Comparison of ENCODE assay signal across 23 mouse cellular contexts in genomic region chr14:94886054-94886453, GRCm38 (mm10).
DNase-seq lines count a peak whose midpoint lies in the region; ATAC-seq and TF ChIP-seq lines count a peak whose summit lies in the region.
"Had no signal": no experiment of that assay in that cellular context is flagged by ENCODE, and none has a peak within 500 bp of the region (broad histone marks: within the 10 kb centered on the region; RNA-seq: fewer than 3 reads in every experiment).

No protein-coding gene starts in this region.

- 68% methylated on average over 3 of the region's 3 CpGs for WGBS in forebrain, embryonic 12.5 days
- WGBS in forebrain, embryonic 11.5 days: 69% methylated on average over 3 of the region's 3 CpGs
- 61% methylated on average over 3 of the region's 3 CpGs for WGBS in neural tube, embryonic 12.5 days
- WGBS in neural tube, embryonic 15.5 days: 50% methylated on average over 3 of the region's 3 CpGs
- WGBS in lung, postnatal 0 days: 59% methylated on average over 3 of the region's 3 CpGs

- no peaks in the 10 kb centered on the region for H3K9me3 ChIP-seq in forebrain, embryonic 12.5 days
- H3K9me3 ChIP-seq in forebrain, embryonic 11.5 days (ENCODE audit: control insufficient read depth, low read length): no peaks in the 10 kb centered on the region
- H3K9me3 ChIP-seq in neural tube, embryonic 12.5 days: no peaks in the 10 kb centered on the region
- H3K9me3 ChIP-seq in neural tube, embryonic 15.5 days (replicated peaks): no peaks in the 10 kb centered on the region
- no peaks in the 10 kb centered on the region for H3K9me3 ChIP-seq in lung, postnatal 0 days (ENCODE audit: low read length)
- H3K9me3 ChIP-seq: heart, embryonic 13.5 days; limb, embryonic 13.5 days; liver, embryonic 13.5 days; midbrain, embryonic 12.5 days had no signal

- H3K36me3 ChIP-seq in forebrain, embryonic 12.5 days (replicated peaks): no peaks in the 10 kb centered on the region
- H3K36me3 ChIP-seq in forebrain, embryonic 11.5 days (ENCODE audit: control insufficient read depth, insufficient read depth, low read length): no peaks in the 10 kb centered on the region
- H3K36me3 ChIP-seq in neural tube, embryonic 12.5 days: no peaks in the 10 kb centered on the region
- no peaks in the 10 kb centered on the region for H3K36me3 ChIP-seq in neural tube, embryonic 15.5 days
- no peaks in the 10 kb centered on the region for H3K36me3 ChIP-seq in lung, postnatal 0 days (ENCODE audit: insufficient read depth, low read length)
- H3K36me3 ChIP-seq: heart, embryonic 13.5 days; limb, embryonic 13.5 days; liver, embryonic 13.5 days; midbrain, embryonic 12.5 days had no signal

- TF ChIP-seq EP300 in lung, postnatal 0 days (IDR thresholded peaks at IDR 0.05): no peak

- no peaks in the 10 kb centered on the region for H3K4me1 ChIP-seq in forebrain, embryonic 12.5 days
- H3K4me1 ChIP-seq in forebrain, embryonic 11.5 days (replicated peaks; ENCODE audit: control insufficient read depth, insufficient read depth, low read length): no peaks in the 10 kb centered on the region
- no peaks in the 10 kb centered on the region for H3K4me1 ChIP-seq in neural tube, embryonic 12.5 days
- H3K4me1 ChIP-seq in neural tube, embryonic 15.5 days: no peaks in the 10 kb centered on the region
- no peaks in the 10 kb centered on the region for H3K4me1 ChIP-seq in lung, postnatal 0 days (ENCODE audit: insufficient read depth, low read depth, low read length)
- H3K4me1 ChIP-seq: heart, embryonic 13.5 days; limb, embryonic 13.5 days; liver, embryonic 13.5 days; midbrain, embryonic 12.5 days had no signal

- no peak overlapping the region for H3K4me2 ChIP-seq in forebrain, embryonic 12.5 days
- H3K4me2 ChIP-seq in forebrain, embryonic 11.5 days (ENCODE audit: low read depth, low read length, severe bottlenecking): no peak overlapping the region
- H3K4me2 ChIP-seq in neural tube, embryonic 12.5 days (replicated peaks): no peak overlapping the region
- no peak overlapping the region for H3K4me2 ChIP-seq in neural tube, embryonic 15.5 days
- no peak overlapping the region for H3K4me2 ChIP-seq in lung, postnatal 0 days (replicated peaks; ENCODE audit: low read depth, low read length)
- H3K4me2 ChIP-seq: heart, embryonic 13.5 days; limb, embryonic 13.5 days; liver, embryonic 13.5 days; lung, embryonic 14.5 days; midbrain, embryonic 12.5 days had no signal

- H3K27me3 ChIP-seq in forebrain, embryonic 12.5 days: no peaks in the 10 kb centered on the region
- H3K27me3 ChIP-seq in forebrain, embryonic 11.5 days (ENCODE audit: control insufficient read depth, insufficient read depth, low read length): no peaks in the 10 kb centered on the region
- no peaks in the 10 kb centered on the region for H3K27me3 ChIP-seq in neural tube, embryonic 12.5 days (replicated peaks)
- no peaks in the 10 kb centered on the region for H3K27me3 ChIP-seq in neural tube, embryonic 15.5 days (replicated peaks)
- no peaks in the 10 kb centered on the region for H3K27me3 ChIP-seq in lung, postnatal 0 days (replicated peaks; ENCODE audit: insufficient read depth, low read length)
- H3K27me3 ChIP-seq: heart, embryonic 13.5 days; limb, embryonic 13.5 days; liver, embryonic 13.5 days; midbrain, embryonic 12.5 days; Patski had no signal

- intact Hi-C loops in gastrocnemius, postnatal 36 days (cut with DNase I): no loop called here

- no peak for DNase-seq in forebrain, embryonic 11.5 days (ENCODE audit: low spot score)
- DNase-seq in mesoderm, embryonic 11.5 days (ENCODE audit: low read depth, low spot score): peak; percentile 4
- peak; percentile 27 for DNase-seq in retina, postnatal 1 day
- no peak for DNase-seq in gastrocnemius, postnatal 36 days
- no peak for DNase-seq in lung, postnatal 0 days (ENCODE audit: low spot score)
- DNase-seq: adrenal gland, postnatal 10 days; cerebellum, adult 11 months; cerebellum, postnatal 25 days; embryo, embryonic 11 days; kidney, adult 9 months; kidney, postnatal 36 days; liver, embryonic 13.5 days; lung, embryonic 14.5 days; lung, postnatal 4 days; right cerebral cortex, postnatal 4 days had no signal

- no peak for TF ChIP-seq CTCF in lung, postnatal 0 days (IDR thresholded peaks at IDR 0.05)

- peak; percentile 79; the same call in 1 of the 2 replicates for ATAC-seq in forebrain, embryonic 12.5 days (ENCODE audit: low FRiP score)
- no peak for ATAC-seq in forebrain, embryonic 11.5 days (replicated peaks; ENCODE audit: low FRiP score)
- ATAC-seq in neural tube, embryonic 12.5 days (ENCODE audit: low FRiP score, low read depth): peak; percentile 81
- ATAC-seq in neural tube, embryonic 15.5 days (ENCODE audit: low FRiP score): no peak
- ATAC-seq in lung, postnatal 0 days: no peak
- ATAC-seq: CD4-positive, CD25-positive, alpha-beta regulatory T cell, adult 4 months; Patski had no signal

- H3K4me3 ChIP-seq in forebrain, embryonic 12.5 days (replicated peaks): no peak overlapping the region
- H3K4me3 ChIP-seq in forebrain, embryonic 11.5 days (ENCODE audit: low read depth, low read length): no peak overlapping the region
- H3K4me3 ChIP-seq in neural tube, embryonic 12.5 days: no peak overlapping the region
- H3K4me3 ChIP-seq in neural tube, embryonic 15.5 days (replicated peaks): no peak overlapping the region
- H3K4me3 ChIP-seq in lung, postnatal 0 days (ENCODE audit: low read depth, low read length): no peak overlapping the region
- H3K4me3 ChIP-seq: heart, embryonic 13.5 days; limb, embryonic 13.5 days; liver, embryonic 13.5 days; midbrain, embryonic 12.5 days had no signal

- no peak overlapping the region for H3K9ac ChIP-seq in forebrain, embryonic 12.5 days
- H3K9ac ChIP-seq in forebrain, embryonic 11.5 days (ENCODE audit: low read length): no peak overlapping the region
- no peak overlapping the region for H3K9ac ChIP-seq in neural tube, embryonic 12.5 days
- no peak overlapping the region for H3K9ac ChIP-seq in neural tube, embryonic 15.5 days (replicated peaks)
- H3K9ac ChIP-seq in lung, postnatal 0 days (replicated peaks; ENCODE audit: low read depth): no peak overlapping the region
- H3K9ac ChIP-seq: heart, embryonic 13.5 days; limb, embryonic 13.5 days; liver, embryonic 13.5 days; lung, embryonic 14.5 days; midbrain, embryonic 12.5 days had no signal

- no peak overlapping the region for H3K27ac ChIP-seq in forebrain, embryonic 12.5 days
- no peak overlapping the region for H3K27ac ChIP-seq in forebrain, embryonic 11.5 days (ENCODE audit: low read depth, low read length)
- H3K27ac ChIP-seq in neural tube, embryonic 12.5 days: no peak overlapping the region
- H3K27ac ChIP-seq in neural tube, embryonic 15.5 days (replicated peaks): no peak overlapping the region
- H3K27ac ChIP-seq in lung, postnatal 0 days (ENCODE audit: low read length): no peak overlapping the region
- H3K27ac ChIP-seq: heart, embryonic 13.5 days; limb, embryonic 13.5 days; liver, embryonic 13.5 days; midbrain, embryonic 12.5 days had no signal

Comparison
In these comparisons a context has a peak if more than half of its experiments do, and no peak if none do; other contexts are left out.
1. ATAC-seq: peak in forebrain, embryonic 12.5 days (single experiment) and neural tube, embryonic 12.5 days (single experiment); none in forebrain, embryonic 11.5 days (single experiment), neural tube, embryonic 15.5 days (single experiment) and lung, postnatal 0 days (single experiment).
2. DNase-seq: peak in mesoderm, embryonic 11.5 days (single experiment) and retina, postnatal 1 day (single experiment); none in forebrain, embryonic 11.5 days (single experiment), gastrocnemius, postnatal 36 days (0 of 2) and lung, postnatal 0 days (single experiment).